Mouse (Mus musculus) heart, postnatal 25 days (tissue): ENCODE results near the gene Glyatl3. TPM values are rescaled to one million over a fixed set of nuclear protein-coding genes. Genes with fewer than 3 reads are reported as not detected.

Experiments
- DNase-seq: peaks from one replicate; pipeline ENCODE4 v3.0.0; 2022; ENCODE audit warnings: low spot score
- intact Hi-C: fragments of 180-260 bp; cut with DNase I; formaldehyde crosslinking; loops from one replicate; pipeline ENCODE4 v1.15.1; 2025
- total RNA-seq, 2 experiments: library from RNA; stranded (reverse); gene quantifications; 2 replicates each; pipeline ENCODE4 v1.2.3; 2021

Gene Glyatl3
- total RNA-seq = not detected

- intact Hi-C loops = no loop called here
- no peak for DNase-seq
Measured at GRCm38 (mm10) chr17:40914250-40914649, at the start of gene Glyatl3. TSS of gene Glyatl3 (minus strand) at chr17:40914350.

- intact Hi-C loops = no loop called here
- DNase-seq = no peak
Measured at GRCm38 (mm10) chr17:40948518-40948917, 34.4 kb upstream of the Glyatl3 start.

- DNase-seq = peak; percentile 97
- intact Hi-C loops = no loop called here
Measured at GRCm38 (mm10) chr17:40934420-40935231, 20.5 kb upstream of the Glyatl3 start, which contains the start of the genes Mut and Cenpq. TSS of gene Mut (plus strand) at chr17:40934685. TSS of gene Cenpq (minus strand) at chr17:40935047.

- no peak for DNase-seq
- intact Hi-C loops = no loop called here
Measured at GRCm38 (mm10) chr17:40933985-40934384, 19.8 kb upstream of the Glyatl3 start.

GRCm38 (mm10) chr17:40915499-40915898 is 1.3 kb upstream of the Glyatl3 start:
- intact Hi-C loops = no loop called here
- DNase-seq = no peak

- intact Hi-C loops = no loop called here
- DNase-seq = no peak
Measured at GRCm38 (mm10) chr17:40904721-40905154, 9.4 kb downstream of the Glyatl3 start.

- intact Hi-C loops = no loop called here
- no peak for DNase-seq
Measured at GRCm38 (mm10) chr17:40904056-40904597, 10.0 kb downstream of the Glyatl3 start.

GRCm38 (mm10) chr17:40903345-40903744 is 10.8 kb downstream of the Glyatl3 start:
- intact Hi-C loops = no loop called here
- DNase-seq = no peak

- intact Hi-C loops = no loop called here
- DNase-seq = no peak
Measured at GRCm38 (mm10) chr17:40899783-40900363, 14.3 kb downstream of the Glyatl3 start.

- intact Hi-C loops = loop anchor here (1.0 to 2.0 kb wide), 2 partner anchors 60 to 72 kb away; no protein-coding TSS in a partner anchor
- DNase-seq = no peak
Measured at GRCm38 (mm10) chr17:40896863-40897262, 17.3 kb downstream of the Glyatl3 start.

GRCm38 (mm10) chr17:40887849-40888536 is 26.2 kb downstream of the Glyatl3 start:
- DNase-seq = no peak
- intact Hi-C loops = no loop called here

- DNase-seq = no peak
- intact Hi-C loops = no loop called here
Measured at GRCm38 (mm10) chr17:40885155-40885554, 29.0 kb downstream of the Glyatl3 start.

- intact Hi-C loops = no loop called here
- no peak for DNase-seq
Measured at GRCm38 (mm10) chr17:40882172-40882571, 32.0 kb downstream of the Glyatl3 start.

GRCm38 (mm10) chr17:40879924-40880691 is 34.0 kb downstream of the Glyatl3 start, which contains the start of gene 9130008F23Rik:
TSS of gene 9130008F23Rik (minus strand) at chr17:40880559.
- intact Hi-C loops = no loop called here
- DNase-seq = peak; percentile 31

- intact Hi-C loops = no loop called here
- no peak for DNase-seq
Measured at GRCm38 (mm10) chr17:40879528-40879923, 34.6 kb downstream of the Glyatl3 start.

GRCm38 (mm10) chr17:40877741-40878140 is 36.4 kb downstream of the Glyatl3 start:
- DNase-seq = no peak
- intact Hi-C loops = loop anchor here (1.0 kb wide), 1 partner anchor 9 kb away; no protein-coding TSS in a partner anchor

GRCm38 (mm10) chr17:40875568-40875967 is 38.6 kb downstream of the Glyatl3 start:
- DNase-seq = no peak
- intact Hi-C loops = no loop called here

- DNase-seq = no peak
- intact Hi-C loops = no loop called here
Measured at GRCm38 (mm10) chr17:40874701-40875100, 39.4 kb downstream of the Glyatl3 start.

- no peak for DNase-seq
- intact Hi-C loops = no loop called here
Measured at GRCm38 (mm10) chr17:40873582-40874011, 40.6 kb downstream of the Glyatl3 start.
